Mouse (Mus musculus) neural tube, embryonic 14.5 days (tissue): ENCODE measurements around the gene Ninl. TPM values are rescaled to one million over a fixed set of nuclear protein-coding genes. Genes with fewer than 3 reads are reported as not detected.

Experiments used
- ATAC-seq: fragments of 200-750 bp; cut with Nextera tagmentation; 2 replicates; pipeline ENCODE4 v1.8.0; 2017; ENCODE audit warnings: low read depth, mild to moderate bottlenecking, moderate TSS enrichment, moderate library complexity
- H3K27ac ChIP-seq: fragments of 300-500 bp; sonication (generic); 2 replicates; pipeline ENCODE4 v1.5.1; 2014; ENCODE audit warnings: low read depth, mild to moderate bottlenecking, control low read depth, low read length, moderate library complexity, mixed read lengths
- H3K27me3 ChIP-seq: fragments of 300-500 bp; sonication (generic); 2 replicates; pipeline ENCODE4 v1.6.1; 2014; ENCODE audit warnings: low read length; ENCODE audit not compliant: control insufficient read depth, insufficient read depth
- H3K36me3 ChIP-seq: fragments of 300-500 bp; sonication (generic); 2 replicates; pipeline ENCODE4 v1.6.1; 2014; ENCODE audit warnings: low read length, mixed read lengths; ENCODE audit not compliant: control insufficient read depth, insufficient read depth
- H3K4me1 ChIP-seq: fragments of 300-500 bp; sonication (generic); 2 replicates; pipeline ENCODE4 v1.6.1; 2014; ENCODE audit warnings: low read length; ENCODE audit not compliant: control insufficient read depth, insufficient read depth
- H3K4me2 ChIP-seq: fragments of 300-500 bp; sonication (generic); 2 replicates; pipeline ENCODE4 v1.6.1; 2014; ENCODE audit warnings: mild to moderate bottlenecking, low read depth, low read length, control low read depth
- H3K4me3 ChIP-seq: fragments of 300-500 bp; sonication (generic); 2 replicates; pipeline ENCODE4 v1.5.1; 2014; ENCODE audit warnings: low read depth, low read length, control low read depth, mixed read lengths
- H3K9ac ChIP-seq: fragments of 300-500 bp; sonication (generic); replicated peaks from 2 replicates; pipeline ENCODE4 v1.6.1; 2014; ENCODE audit warnings: low read depth, mild to moderate bottlenecking, control low read depth, low read length, mixed read lengths
- H3K9me3 ChIP-seq: fragments of 300-500 bp; sonication (generic); 2 replicates; pipeline ENCODE4 v1.6.1; 2016; ENCODE audit warnings: low read length; ENCODE audit not compliant: control insufficient read depth
- WGBS: fragments of 180-500 bp; shearing (Covaris S2); extraction: QIAGEN DNeasy Blood & Tissue Kit; methylation state at CpG from one replicate; pipeline ENCODE4 v1.1.7; 2014; 5-methylcytosine and 5-hydroxymethylcytosine counted together
- polyA plus RNA-seq: library from polyadenylated mRNA; unstranded; fragments of >200 nt; fragmentation: Nextera tagmentation; extraction: Ambion mirVana; gene quantifications from 2 replicates; pipeline ENCODE4 v1.2.1, GENCODE M21; 2014

Gene Ninl
- polyA plus RNA-seq, 1 experiment from 2014 or later: 4.7 TPM

GRCm38 (mm10) chr2:151021158-151021557 lies 18.0 kb downstream of the Ninl start:
- Histone ChIP-seq H3K36me3 (no peaks in the 10 kb centered on the region), H3K4me3 (no peak overlapping the region), H3K4me2 (no peak overlapping the region), H3K27me3 (no peaks in the 10 kb centered on the region), H3K4me1 (no peaks in the 10 kb centered on the region), H3K27ac (no peak overlapping the region), H3K9ac (no peak overlapping the region), H3K9me3 (no peaks in the 10 kb centered on the region)
- whole genome bisulfite sequencing: 89% methylated on average over 10 of the region's 10 CpGs
- no peak for ATAC-seq

- Histone ChIP-seq H3K4me1 (no peaks in the 10 kb centered on the region), H3K27ac (no peak overlapping the region), H3K27me3 (no peaks in the 10 kb centered on the region), H3K4me2 (no peak overlapping the region), H3K9me3 (no peaks in the 10 kb centered on the region), H3K4me3 (no peak overlapping the region), H3K36me3 (no peaks in the 10 kb centered on the region), H3K9ac (no peak overlapping the region)
- ATAC-seq: no peak
- 82% methylated on average over 2 of the region's 2 CpGs for WGBS
Measured at GRCm38 (mm10) chr2:151015316-151015715, 23.9 kb downstream of the Ninl start.

GRCm38 (mm10) chr2:151011273-151011672 lies 27.9 kb downstream of the Ninl start:
- Histone ChIP-seq H3K9ac (no peak overlapping the region), H3K36me3 (no peaks in the 10 kb centered on the region), H3K9me3 (no peaks in the 10 kb centered on the region), H3K27ac (no peak overlapping the region), H3K27me3 (no peaks in the 10 kb centered on the region), H3K4me2 (no peak overlapping the region), H3K4me3 (no peak overlapping the region), H3K4me1 (peaks cover 8% of the 10 kb centered on the region; the same call in 1 of the 2 replicates)
- 78% methylated on average over 1 of the region's 1 CpGs for WGBS
- no peak for ATAC-seq

- H3K27ac ChIP-seq: no peak overlapping the region
- 90% methylated on average over 1 of the region's 1 CpGs for WGBS
- H3K9me3 ChIP-seq: no peaks in the 10 kb centered on the region
- ATAC-seq: peak; percentile 44
- H3K4me1 ChIP-seq: peaks cover 8% of the 10 kb centered on the region; the same call in 1 of the 2 replicates
- peak overlapping the region; percentile 70 for H3K4me3 ChIP-seq
- no peaks in the 10 kb centered on the region for H3K27me3 ChIP-seq
- H3K4me2 ChIP-seq: peak overlapping the region; percentile 87
- no peaks in the 10 kb centered on the region for H3K36me3 ChIP-seq
- H3K9ac ChIP-seq: peak overlapping the region; percentile 91
Measured at GRCm38 (mm10) chr2:151009515-151010085, 29.6 kb downstream of the Ninl start.

- Histone ChIP-seq H3K27ac (peak overlapping the region; percentile 52), H3K9ac (peak overlapping the region; percentile 91), H3K27me3 (no peaks in the 10 kb centered on the region), H3K36me3 (no peaks in the 10 kb centered on the region), H3K4me1 (peaks cover 8% of the 10 kb centered on the region; the same call in 1 of the 2 replicates), H3K9me3 (no peaks in the 10 kb centered on the region), H3K4me2 (peak overlapping the region; percentile 87), H3K4me3 (peak overlapping the region; percentile 70)
- under 1% methylated on average over 52 of the region's 57 CpGs for WGBS
- peak; percentile 98 for ATAC-seq
Measured at GRCm38 (mm10) chr2:151008939-151009509, 30.2 kb downstream of the Ninl start.

- peak; percentile 41 for ATAC-seq
- Histone ChIP-seq H3K4me3 (peak overlapping the region; percentile 70), H3K36me3 (no peaks in the 10 kb centered on the region), H3K4me2 (peak overlapping the region; percentile 87), H3K9ac (peak overlapping the region; percentile 91), H3K4me1 (peaks cover 8% of the 10 kb centered on the region; the same call in 1 of the 2 replicates), H3K27me3 (no peaks in the 10 kb centered on the region), H3K27ac (no peak overlapping the region), H3K9me3 (no peaks in the 10 kb centered on the region)
- 0% methylated on average over 21 of the region's 21 CpGs for WGBS
Measured at GRCm38 (mm10) chr2:151008517-151008932, 30.7 kb downstream of the Ninl start.

- Histone ChIP-seq H3K27ac (no peak overlapping the region), H3K4me2 (peak overlapping the region; percentile 87), H3K36me3 (no peaks in the 10 kb centered on the region), H3K4me3 (peak overlapping the region; percentile 70), H3K4me1 (peaks cover 8% of the 10 kb centered on the region; the same call in 1 of the 2 replicates), H3K27me3 (no peaks in the 10 kb centered on the region), H3K9ac (no peak overlapping the region), H3K9me3 (no peaks in the 10 kb centered on the region)
- 40% methylated on average over 6 of the region's 6 CpGs for WGBS
- ATAC-seq: no peak
Measured at GRCm38 (mm10) chr2:151008006-151008405, 31.2 kb downstream of the Ninl start.

- Histone ChIP-seq H3K36me3 (no peaks in the 10 kb centered on the region), H3K27me3 (no peaks in the 10 kb centered on the region), H3K9ac (no peak overlapping the region), H3K9me3 (no peaks in the 10 kb centered on the region), H3K4me1 (peaks cover 8% of the 10 kb centered on the region; the same call in 1 of the 2 replicates), H3K27ac (no peak overlapping the region), H3K4me3 (no peak overlapping the region), H3K4me2 (no peak overlapping the region)
- 56% methylated on average over 5 of the region's 5 CpGs for WGBS
- ATAC-seq: no peak
Measured at GRCm38 (mm10) chr2:151006281-151006945, 32.8 kb downstream of the Ninl start.

- no peaks in the 10 kb centered on the region for H3K27me3 ChIP-seq
- no peak overlapping the region for H3K9ac ChIP-seq
- no peak overlapping the region for H3K4me2 ChIP-seq
- no peaks in the 10 kb centered on the region for H3K9me3 ChIP-seq
- 93% methylated on average over 10 of the region's 10 CpGs for WGBS
- ATAC-seq: no peak
- no peak overlapping the region for H3K27ac ChIP-seq
- peaks cover 8% of the 10 kb centered on the region; the same call in 1 of the 2 replicates for H3K4me1 ChIP-seq
- H3K36me3 ChIP-seq: no peaks in the 10 kb centered on the region
- no peak overlapping the region for H3K4me3 ChIP-seq
Measured at GRCm38 (mm10) chr2:151004390-151004789, 34.8 kb downstream of the Ninl start.
